Mouse (Mus musculus) pancreas, adult 10 weeks (tissue): ENCODE measurements around the gene Arhgap1. TPM values are rescaled to one million over a fixed set of nuclear protein-coding genes. Genes with fewer than 3 reads are reported as not detected.

Experiments used
- polyA plus RNA-seq: library from polyadenylated mRNA; stranded (reverse); fragments of 350-450 nt; fragmentation: Illumina TruSeq; extraction: RNeasy Lipid Tissue Mini Kit (QIAGEN cat#74804); gene quantifications from one replicate; pipeline ENCODE4 v1.2.3, GENCODE M21; 2015; ENCODE audit warnings: low read depth, low replicate concordance; ENCODE audit not compliant: insufficient read depth

The Arhgap1 gene
- 15.7 TPM for polyA plus RNA-seq

DNA sequence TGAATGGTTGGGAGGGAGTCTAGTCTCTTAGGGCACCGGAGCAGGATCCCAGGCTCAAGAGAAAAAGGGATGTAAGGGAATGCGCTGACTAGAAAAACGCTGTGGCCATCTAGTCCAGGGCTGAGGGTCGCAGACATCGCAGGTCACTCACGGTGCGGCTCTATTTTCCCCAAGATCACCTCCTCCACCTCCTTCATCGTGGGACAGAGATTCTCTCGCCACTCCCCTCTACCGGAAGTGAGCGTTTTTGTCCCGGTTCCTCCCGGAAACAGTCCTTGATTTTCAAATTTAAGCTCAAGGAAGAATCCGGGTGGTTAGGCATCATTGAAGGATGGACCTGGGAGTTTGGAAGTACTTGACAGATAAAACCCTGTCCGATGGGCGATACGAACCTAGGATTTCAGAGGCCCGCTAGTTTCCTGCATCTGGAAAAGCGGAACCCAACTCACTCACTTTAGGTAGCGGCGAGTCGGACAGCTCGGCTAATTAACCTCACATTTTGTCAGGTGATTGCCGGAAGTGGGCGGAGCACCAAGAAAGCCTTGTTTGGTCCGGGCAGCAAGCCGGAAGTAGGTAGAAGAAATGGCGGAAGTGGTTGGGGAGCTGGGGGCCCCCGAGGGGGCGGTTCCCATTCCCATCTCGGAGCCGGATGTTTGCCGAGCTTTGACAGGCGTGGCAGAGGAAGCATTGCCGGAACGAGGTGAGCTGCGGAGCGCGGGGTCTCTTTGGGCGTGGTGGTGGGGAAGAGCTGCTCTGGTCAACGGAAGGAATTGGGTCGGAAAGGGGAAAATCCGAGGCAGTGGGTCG, at the start of gene Arhgap1, which contains the start of gene Zfp408:
Gene Arhgap1 (plus strand): TSS at position 308 of the 807 bp plus-strand sequence.
Gene Zfp408 (minus strand): TSS at position 239 of the 807 bp plus-strand sequence.

DNA sequence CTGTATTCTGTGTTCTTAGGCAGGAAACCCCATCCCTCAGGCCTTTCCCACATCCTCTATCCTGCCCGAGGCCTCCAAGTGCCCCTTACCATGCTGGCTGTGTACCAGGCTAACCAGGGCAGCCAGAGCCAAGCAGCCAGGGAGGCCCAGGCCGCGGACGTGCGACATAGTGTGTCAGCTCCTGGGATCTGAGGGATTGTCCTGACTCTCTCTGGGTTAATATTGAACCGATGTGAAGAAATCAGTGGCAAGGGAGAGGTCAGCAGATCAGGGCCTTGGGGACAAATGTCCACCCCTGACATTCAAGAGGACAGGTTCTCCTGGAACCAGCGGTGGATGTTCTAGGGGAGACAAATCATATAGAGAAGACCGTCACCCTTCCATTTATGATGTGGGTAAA, 13.4 kb upstream of the Arhgap1 start, which contains the start of gene F2:
Gene F2 (minus strand): TSS at position 186 of the 400 bp plus-strand sequence.

DNA sequence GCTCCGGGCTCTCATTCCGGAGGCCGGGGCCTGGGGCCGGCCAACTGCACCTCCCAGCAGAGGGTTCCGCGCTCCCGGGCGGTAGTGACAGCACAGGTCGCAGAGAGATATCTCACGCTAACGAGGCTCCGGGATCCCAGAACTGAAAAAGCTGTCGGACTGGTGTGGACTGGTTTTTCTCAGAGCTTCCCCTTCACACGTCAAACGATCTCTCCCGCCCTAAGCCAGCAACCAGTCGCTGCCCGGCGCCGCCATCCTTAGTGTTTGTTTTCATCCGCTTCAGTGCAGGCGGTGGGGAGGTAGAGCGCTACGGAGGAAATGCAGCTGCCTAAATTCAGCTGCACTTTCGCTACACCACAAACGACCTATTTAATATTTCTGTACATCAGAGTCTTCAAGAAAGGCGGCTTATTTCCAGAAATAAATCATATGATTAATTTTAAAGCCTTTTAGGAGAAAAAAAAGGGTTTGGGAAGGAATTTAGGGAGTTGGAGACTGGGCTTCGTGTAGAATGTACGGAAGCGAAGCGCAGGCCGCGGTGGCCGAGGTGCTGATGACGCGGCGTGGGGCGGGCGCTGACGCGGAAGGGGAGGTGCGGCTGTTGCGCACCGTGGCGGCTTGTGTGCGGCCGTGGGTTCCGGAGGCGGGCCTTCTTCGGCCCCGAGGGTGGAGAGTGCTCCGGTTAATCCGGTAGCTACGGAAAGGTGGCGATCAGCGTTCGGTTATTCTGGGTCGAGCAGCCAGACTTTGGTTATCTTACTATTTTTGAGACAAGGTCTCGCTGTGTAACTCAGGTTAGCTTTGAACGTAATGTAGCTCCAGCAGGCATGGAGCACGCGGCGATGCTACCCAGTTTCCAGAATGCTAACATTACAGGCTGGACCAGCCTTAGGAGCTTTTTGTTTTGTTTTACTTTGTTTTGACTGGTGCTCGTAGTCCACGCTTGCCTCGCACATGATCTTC, 60.9 kb downstream of the Arhgap1 start, which contains the start of the genes Atg13 and Harbi1:
Gene Atg13 (minus strand): TSS at position 305 of the 963 bp plus-strand sequence.
Gene Harbi1 (plus strand): TSS at position 581 of the 963 bp plus-strand sequence.

Other genes with a start within 250 kb of the Arhgap1 start
- gene 1110051M20Rik, start 205.2 kb upstream of the Arhgap1 start, polyA plus RNA-seq: 5.2 TPM
- 2.7 TPM for gene Lrp4, start 192.3 kb upstream of the Arhgap1 start, polyA plus RNA-seq
- gene Ckap5, start 123.1 kb upstream of the Arhgap1 start, polyA plus RNA-seq: 6.3 TPM
- gene F2, start 13.4 kb upstream of the Arhgap1 start, polyA plus RNA-seq: not detected
- gene Zfp408, start 69 bp upstream of the Arhgap1 start, polyA plus RNA-seq: 3.8 TPM
- gene Atg13, start 60.7 kb downstream of the Arhgap1 start, polyA plus RNA-seq: 10.0 TPM
- gene Harbi1, start 61.0 kb downstream of the Arhgap1 start, polyA plus RNA-seq: 4.4 TPM
- gene Ambra1, start 80.3 kb downstream of the Arhgap1 start, polyA plus RNA-seq: 6.1 TPM